Mouse (Mus musculus) embryonic facial prominence, embryonic 11.5 days (tissue): ENCODE results near the gene Bst2. TPM values are rescaled to one million over a fixed set of nuclear protein-coding genes. Genes with fewer than 3 reads are reported as not detected.

Source experiments
- ATAC-seq: fragments of 200-750 bp; cut with Nextera tagmentation; replicated peaks from 2 replicates; pipeline ENCODE4 v1.8.0; 2017; ENCODE audit warnings: low read depth; ENCODE audit not compliant: insufficient number of reproducible peaks, low FRiP score, low TSS enrichment
- DNase-seq: peaks from one replicate; pipeline ENCODE4 v3.0.0-alpha.2; 2015; ENCODE audit warnings: low spot score
- H3K27ac ChIP-seq: fragments of 300-500 bp; sonication (generic); replicated peaks from 2 replicates; pipeline ENCODE4 v1.5.1; 2014; ENCODE audit warnings: mild to moderate bottlenecking, low read depth, low read length, control low read depth
- H3K27me3 ChIP-seq: fragments of 300-500 bp; sonication (generic); 2 replicates; pipeline ENCODE4 v1.6.1; 2014; ENCODE audit warnings: mild to moderate bottlenecking, low read length, moderate library complexity, mixed read lengths; ENCODE audit not compliant: control insufficient read depth, insufficient read depth
- H3K36me3 ChIP-seq: fragments of 300-500 bp; sonication (generic); replicated peaks from 2 replicates; pipeline ENCODE4 v1.6.1; 2014; ENCODE audit warnings: low read depth, mild to moderate bottlenecking, low read length, moderate library complexity, mixed read lengths; ENCODE audit not compliant: control insufficient read depth, insufficient read depth
- H3K4me1 ChIP-seq: fragments of 300-500 bp; sonication (generic); 2 replicates; pipeline ENCODE4 v1.6.1; 2014; ENCODE audit warnings: low read length, mixed read lengths; ENCODE audit not compliant: control insufficient read depth, insufficient read depth
- H3K4me2 ChIP-seq: fragments of 300-500 bp; sonication (generic); 2 replicates; pipeline ENCODE4 v1.6.1; 2014; ENCODE audit warnings: low read depth, mild to moderate bottlenecking, control low read depth, low read length, moderate library complexity
- H3K4me3 ChIP-seq: fragments of 300-500 bp; sonication (generic); 2 replicates; pipeline ENCODE4 v1.5.1; 2014; ENCODE audit warnings: low read depth, low read length, control low read depth
- H3K9ac ChIP-seq: fragments of 300-500 bp; sonication (generic); replicated peaks from 2 replicates; pipeline ENCODE4 v1.6.1; 2014; ENCODE audit warnings: mild to moderate bottlenecking, control low read depth, low read length
- H3K9me3 ChIP-seq: fragments of 300-500 bp; sonication (generic); replicated peaks from 2 replicates; pipeline ENCODE4 v1.6.1; 2016; ENCODE audit warnings: mild to moderate bottlenecking, low read length, inconsistent platforms, mixed read lengths; ENCODE audit not compliant: control insufficient read depth
- WGBS: fragments of 180-500 bp; shearing (Covaris S2); extraction: QIAGEN DNeasy Blood & Tissue Kit; methylation state at CpG from one replicate; pipeline ENCODE4 v1.1.7; 2014; 5-methylcytosine and 5-hydroxymethylcytosine counted together
- polyA plus RNA-seq: library from polyadenylated mRNA; unstranded; fragments of >200 nt; fragmentation: Nextera tagmentation; extraction: Ambion mirVana; gene quantifications from 2 replicates; pipeline ENCODE4 v1.2.1, GENCODE M21; 2014

Gene Bst2
- polyA plus RNA-seq, 1 experiment from 2014 or later = 4.3 TPM

DNA sequence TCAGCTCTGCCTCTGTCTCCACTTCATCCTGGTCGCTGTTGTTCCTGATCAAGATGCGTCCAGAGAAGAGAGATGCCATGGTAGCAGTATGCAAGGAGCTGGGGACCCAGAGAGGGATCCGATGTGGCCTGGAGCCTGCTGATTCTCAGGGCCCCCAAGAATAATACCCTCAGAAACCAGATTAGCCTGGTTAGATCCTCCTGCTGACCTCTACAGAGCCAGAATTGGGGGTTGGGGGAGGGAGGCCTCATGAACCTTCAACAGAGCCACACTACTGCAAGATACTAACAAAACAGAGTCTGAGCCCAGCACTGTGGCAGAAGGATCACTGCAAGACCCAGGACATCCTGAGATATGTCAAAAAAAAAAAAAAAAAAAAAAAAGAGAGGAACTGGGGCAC is 29.2 kb upstream of the Bst2 start, which contains the start of gene Nxnl1:
Gene Nxnl1 (minus strand): TSS at position 101 of the 400 bp plus-strand sequence.
- DNase-seq (no peak), ATAC-seq (no peak)
- H3K4me1 ChIP-seq = no peaks in the 10 kb centered on the region; the same call in 1 of the 2 replicates
- no peaks in the 10 kb centered on the region for H3K36me3 ChIP-seq
- WGBS = 53% methylated on average over 3 of the region's 3 CpGs
- H3K27ac ChIP-seq = no peak within 1 kb of the TSS
- H3K9me3 ChIP-seq = peaks cover 3% of the 10 kb centered on the region
- H3K27me3 ChIP-seq = peaks cover 19% of the 10 kb centered on the region
- H3K4me3 ChIP-seq = no peak within 1 kb of the TSS
- no peak within 1 kb of the TSS for H3K4me2 ChIP-seq
- H3K9ac ChIP-seq = no peak within 1 kb of the TSS

DNA sequence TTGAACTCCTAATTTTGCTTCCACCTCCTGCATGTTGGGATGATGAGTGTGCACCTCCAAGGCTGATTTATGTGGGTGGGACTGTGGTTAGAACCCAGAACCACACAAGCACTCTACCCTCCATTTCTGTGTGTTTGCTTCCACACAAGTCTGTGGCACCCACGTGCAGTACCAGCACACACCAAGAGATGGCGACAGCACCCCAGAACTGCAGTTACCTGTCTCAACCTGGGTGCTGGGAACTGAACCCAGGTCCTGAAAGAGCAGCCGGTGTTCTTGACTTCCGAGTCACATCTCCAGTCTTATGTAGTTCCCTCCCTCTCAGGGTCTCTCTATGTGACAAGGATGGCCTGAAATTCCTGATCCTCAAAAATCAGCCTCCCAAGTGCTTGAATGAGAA is 26.7 kb upstream of the Bst2 start:
- no peaks in the 10 kb centered on the region for H3K36me3 ChIP-seq
- no peak overlapping the region for H3K4me2 ChIP-seq
- 88% methylated on average over 4 of the region's 4 CpGs for WGBS
- H3K27me3 ChIP-seq = peaks cover 41% of the 10 kb centered on the region
- H3K9me3 ChIP-seq = peaks cover 3% of the 10 kb centered on the region
- DNase-seq (no peak), ATAC-seq (no peak)
- H3K4me3 ChIP-seq = no peak overlapping the region
- no peak overlapping the region for H3K27ac ChIP-seq
- H3K4me1 ChIP-seq = 0 out of 2 replicates have a peak, but pooled peaks cover under 1% of the 10 kb centered on the region
- H3K9ac ChIP-seq = no peak overlapping the region

DNA sequence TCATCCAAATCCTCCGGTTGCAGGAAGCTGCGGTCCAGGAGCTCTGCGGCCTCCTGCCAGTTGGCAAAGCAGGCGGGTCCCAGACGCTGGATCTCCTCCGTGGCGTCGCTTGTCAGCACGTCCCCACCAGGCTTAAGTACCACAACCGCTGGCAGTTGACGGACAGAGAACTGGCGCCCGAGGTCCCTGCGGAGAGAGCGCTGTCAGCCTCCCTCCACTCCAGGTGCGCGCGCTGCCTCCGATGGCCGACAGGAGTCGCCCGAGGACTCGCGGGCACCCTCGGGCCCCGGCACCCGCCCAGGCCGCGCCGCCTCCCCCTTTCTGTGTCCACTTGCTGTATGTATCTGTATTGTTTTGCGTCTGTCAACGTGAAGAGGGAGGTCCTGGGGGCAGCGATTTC is 25.5 kb upstream of the Bst2 start:
- DNase-seq (peak; percentile 70), ATAC-seq (no peak)
- H3K27me3 ChIP-seq = peaks cover 48% of the 10 kb centered on the region
- no peak overlapping the region; the same call in 1 of the 2 replicates for H3K9ac ChIP-seq
- peaks cover 3% of the 10 kb centered on the region for H3K9me3 ChIP-seq
- H3K4me1 ChIP-seq = peaks cover 6% of the 10 kb centered on the region; the same call in 1 of the 2 replicates
- WGBS = under 1% methylated on average over 33 of the region's 33 CpGs
- H3K36me3 ChIP-seq = no peaks in the 10 kb centered on the region
- H3K4me3 ChIP-seq = peak overlapping the region; percentile 16; the same call in 1 of the 2 replicates
- no peak overlapping the region for H3K27ac ChIP-seq
- peak overlapping the region; percentile 26 for H3K4me2 ChIP-seq

DNA sequence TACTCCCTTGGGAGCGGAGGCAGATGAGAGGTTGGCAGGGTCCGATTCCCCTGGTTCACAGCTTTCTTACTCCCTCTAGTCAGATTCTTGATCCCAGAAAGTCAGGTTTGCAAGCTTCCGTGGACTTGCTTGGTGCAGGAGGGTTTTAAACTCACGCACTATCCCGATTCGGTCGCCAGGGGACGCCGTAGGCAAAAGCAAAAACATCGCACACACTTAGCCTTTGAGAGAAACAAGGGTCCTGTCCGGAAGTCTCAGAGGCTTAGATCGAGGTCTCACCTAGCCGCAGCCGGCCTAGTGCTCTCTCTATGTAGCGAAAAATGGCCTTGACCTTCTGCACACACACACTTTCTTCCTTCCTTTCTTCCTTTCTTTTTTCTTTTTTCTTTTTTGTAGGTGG is 24.1 kb upstream of the Bst2 start:
- 2% methylated on average over 15 of the region's 15 CpGs for WGBS
- no peak overlapping the region for H3K9ac ChIP-seq
- H3K4me2 ChIP-seq = no peak overlapping the region
- no peak overlapping the region for H3K4me3 ChIP-seq
- peak; percentile 81 for DNase-seq
- ATAC-seq = no peak
- peaks cover 6% of the 10 kb centered on the region; the same call in 1 of the 2 replicates for H3K4me1 ChIP-seq
- peaks cover 61% of the 10 kb centered on the region for H3K27me3 ChIP-seq
- no peak overlapping the region for H3K27ac ChIP-seq
- no peaks in the 10 kb centered on the region for H3K36me3 ChIP-seq
- peaks cover 3% of the 10 kb centered on the region for H3K9me3 ChIP-seq

DNA sequence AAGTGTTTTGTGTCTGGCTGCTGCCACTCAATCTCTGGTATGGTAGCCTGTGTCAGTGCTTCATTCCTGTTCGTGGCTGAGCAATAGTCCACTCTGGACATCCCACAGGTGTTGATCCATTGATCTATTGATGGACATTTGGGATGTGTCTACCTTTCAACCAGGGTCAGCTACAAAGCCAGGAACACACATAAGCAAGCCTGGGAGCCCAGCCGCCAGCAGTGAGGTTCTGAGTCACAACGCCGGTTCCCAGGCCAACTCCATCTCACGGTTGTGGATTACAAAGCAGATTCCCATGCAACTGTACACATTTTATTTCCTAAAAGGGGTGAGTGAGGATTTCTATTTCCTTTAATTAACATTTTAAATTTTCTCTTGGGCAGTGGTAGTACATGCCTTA is 23.5 kb upstream of the Bst2 start:
- WGBS = 81% methylated on average over 5 of the region's 5 CpGs
- Histone ChIP-seq H3K4me3 (no peak overlapping the region), H3K4me1 (peaks cover 6% of the 10 kb centered on the region; the same call in 1 of the 2 replicates), H3K27me3 (peaks cover 61% of the 10 kb centered on the region), H3K9ac (no peak overlapping the region), H3K9me3 (peaks cover 3% of the 10 kb centered on the region), H3K36me3 (no peaks in the 10 kb centered on the region), H3K27ac (no peak overlapping the region), H3K4me2 (no peak overlapping the region)
- ATAC-seq (no peak), DNase-seq (no peak)

DNA sequence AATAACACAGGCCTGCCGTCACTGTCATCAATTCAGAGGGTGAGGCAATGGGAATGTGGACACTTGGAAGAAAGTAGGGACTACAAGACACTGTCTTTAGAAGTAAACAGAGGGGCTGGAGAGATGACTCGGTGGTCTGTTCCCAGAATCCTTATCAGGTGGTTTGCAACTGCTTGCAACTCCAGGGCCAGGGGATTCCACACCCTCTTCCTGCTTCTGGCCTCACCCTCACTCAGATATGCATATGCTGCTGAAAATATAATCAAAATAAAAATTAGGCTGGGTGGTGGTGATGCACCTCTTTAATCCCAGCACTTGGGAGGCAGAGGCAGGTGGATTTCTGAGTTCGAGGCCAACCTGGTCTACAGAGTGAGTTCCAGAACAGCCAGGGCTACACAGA is 22.8 kb upstream of the Bst2 start:
- 78% methylated on average over 3 of the region's 3 CpGs for WGBS
- no peaks in the 10 kb centered on the region for H3K36me3 ChIP-seq
- no peak overlapping the region for H3K4me3 ChIP-seq
- H3K27me3 ChIP-seq = peaks cover 61% of the 10 kb centered on the region
- H3K27ac ChIP-seq = no peak overlapping the region
- peaks cover 3% of the 10 kb centered on the region for H3K9me3 ChIP-seq
- DNase-seq (no peak), ATAC-seq (no peak)
- peaks cover 6% of the 10 kb centered on the region; the same call in 1 of the 2 replicates for H3K4me1 ChIP-seq
- no peak overlapping the region for H3K4me2 ChIP-seq
- no peak overlapping the region for H3K9ac ChIP-seq

DNA sequence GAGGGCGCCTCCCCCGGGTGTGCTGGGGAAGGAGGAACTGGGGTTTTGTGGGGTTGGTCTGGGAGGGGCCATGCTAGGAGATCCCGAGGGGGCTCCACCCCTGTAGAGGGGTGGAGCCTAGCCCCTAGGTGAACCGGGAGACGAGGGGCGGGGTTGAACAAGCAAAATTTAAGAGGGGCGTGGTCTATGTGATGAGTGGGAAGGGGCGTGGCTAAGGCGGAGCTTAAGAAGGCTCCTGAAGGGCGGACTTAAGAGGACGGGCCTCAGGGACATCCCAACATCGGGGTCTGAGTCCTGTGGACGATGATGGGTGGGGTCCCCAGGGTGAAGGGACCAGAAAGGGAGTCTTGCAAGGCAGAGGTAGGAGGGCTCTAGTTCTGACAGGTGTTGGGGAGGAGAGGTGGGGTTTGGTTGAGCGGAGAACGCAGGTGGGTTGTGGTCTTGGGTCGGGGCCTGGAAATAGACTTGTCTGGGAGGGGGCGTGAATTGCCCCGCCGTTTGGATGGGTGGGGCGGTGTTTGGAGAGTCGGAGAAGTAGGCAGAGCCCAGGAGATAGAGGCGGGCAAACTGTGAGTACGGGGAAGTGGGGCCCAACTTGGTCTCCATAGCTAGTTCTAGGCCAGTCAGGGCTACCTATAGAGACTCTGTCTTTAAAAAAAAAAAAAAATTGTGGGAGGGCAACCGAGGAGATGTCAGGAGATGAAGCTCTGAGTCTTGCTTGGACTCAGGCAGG is 21.9 kb upstream of the Bst2 start:
- Histone ChIP-seq H3K9ac (0 out of 2 replicates have a peak overlapping the region, but pooled peaks have one; percentile 41), H3K27me3 (peaks cover 61% of the 10 kb centered on the region), H3K36me3 (no peaks in the 10 kb centered on the region), H3K27ac (no peak overlapping the region), H3K4me1 (peaks cover 6% of the 10 kb centered on the region; the same call in 1 of the 2 replicates), H3K9me3 (peaks cover 2% of the 10 kb centered on the region), H3K4me2 (peak overlapping the region; percentile 57), H3K4me3 (peak overlapping the region; percentile 37)
- DNase-seq (peak; percentile 85), ATAC-seq (0 out of 2 replicates have a peak, but pooled peaks have one; percentile 22)
- WGBS = 2% methylated on average over 24 of the region's 24 CpGs
